Mouse (Mus musculus) olfactory bulb, adult 2 months (tissue): Measurements from ENCODE around the gene Nemp2.
A peak's percentile ranks its signal among the peaks of the same experiment; 100 is the strongest.

Source experiments
- CTCF ChIP-seq: fragments of 200-500 bp; IDR thresholded peaks from 2 replicates; pipeline ENCODE4 v1.5.1; 2012; ENCODE audit warnings: low read depth, mild to moderate bottlenecking, low read length, moderate library complexity; ENCODE audit not compliant: insufficient read depth
- POLR2A ChIP-seq: fragments of 200-500 bp; IDR thresholded peaks from 2 replicates; pipeline ENCODE4 v1.6.1; 2012; ENCODE audit warnings: mild to moderate bottlenecking, low read depth, low read length, moderate library complexity; ENCODE audit not compliant: insufficient read depth

DNA sequence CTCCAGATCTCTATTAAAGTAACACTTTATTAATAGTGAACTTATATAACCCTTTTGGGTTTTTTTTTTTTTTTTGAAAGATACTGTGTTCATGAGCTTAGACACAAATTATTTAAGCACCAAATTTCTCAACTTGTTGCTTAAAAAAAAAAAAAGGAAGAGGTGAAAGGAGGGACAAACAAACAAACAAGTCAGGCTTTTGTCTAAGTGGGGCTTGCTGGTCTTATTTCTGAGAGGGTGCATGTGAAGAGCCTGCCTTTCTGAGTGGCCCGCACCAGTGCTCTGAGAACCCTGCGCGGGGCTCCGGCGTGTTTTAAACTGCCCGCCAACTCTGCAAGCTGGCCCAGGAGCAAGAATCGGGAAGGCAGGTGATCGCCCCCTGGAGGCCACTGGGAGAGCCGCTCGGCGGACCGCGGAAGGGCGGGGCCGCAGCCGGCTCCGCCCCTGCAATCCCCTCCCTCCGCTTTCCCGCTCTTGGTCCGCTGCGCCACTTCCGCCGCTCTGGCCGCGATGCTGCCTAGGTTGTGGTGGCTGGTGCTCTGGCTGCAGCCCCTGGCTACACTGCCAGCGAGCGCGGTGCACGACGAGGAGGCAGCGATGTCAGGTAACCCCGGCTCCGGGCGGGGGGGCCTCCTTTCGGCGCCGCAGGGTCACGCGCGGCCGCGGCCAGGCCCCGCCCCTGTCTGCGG is at the start of gene Nemp2:
- peak; percentile 86 for TF ChIP-seq CTCF
- TF ChIP-seq POLR2A: peak; percentile 55; the same call in 1 of the 2 replicates
